Mouse (Mus musculus) hindbrain, embryonic 11.5 days (tissue): ENCODE measurements around the gene Plppr5. TPM values are rescaled to one million over a fixed set of nuclear protein-coding genes. Genes with fewer than 3 reads are reported as not detected.
A peak's percentile ranks its signal among the peaks of the same experiment; 100 is the strongest.

Source experiments
- ATAC-seq: fragments of 200-750 bp; cut with Nextera tagmentation; 2 replicates; pipeline ENCODE4 v1.8.0; 2017; ENCODE audit warnings: mild to moderate bottlenecking, moderate TSS enrichment, moderate library complexity; ENCODE audit not compliant: low FRiP score
- DNase-seq: peaks from one replicate; pipeline ENCODE4 v3.0.0-alpha.2; 2015; ENCODE audit warnings: low spot score
- H3K27ac ChIP-seq: fragments of 300-500 bp; sonication (generic); 2 replicates; pipeline ENCODE4 v1.5.1; 2014; ENCODE audit warnings: mild to moderate bottlenecking, low read depth, low read length
- H3K27me3 ChIP-seq: fragments of 300-500 bp; sonication (generic); 2 replicates; pipeline ENCODE4 v1.6.1; 2014; ENCODE audit warnings: mild to moderate bottlenecking, low read length, moderate library complexity, mixed read lengths; ENCODE audit not compliant: control insufficient read depth, insufficient read depth
- H3K36me3 ChIP-seq: fragments of 300-500 bp; sonication (generic); 2 replicates; pipeline ENCODE4 v1.6.1; 2014; ENCODE audit warnings: mild to moderate bottlenecking, low read length, moderate library complexity, mixed read lengths; ENCODE audit not compliant: control insufficient read depth, insufficient read depth
- H3K4me1 ChIP-seq: fragments of 300-500 bp; sonication (generic); replicated peaks from 2 replicates; pipeline ENCODE4 v1.6.1; 2014; ENCODE audit warnings: low read length, mixed read lengths; ENCODE audit not compliant: control insufficient read depth, insufficient read depth
- H3K4me2 ChIP-seq: fragments of 300-500 bp; sonication (generic); replicated peaks from 2 replicates; pipeline ENCODE4 v1.6.1; 2014; ENCODE audit warnings: mild to moderate bottlenecking, low read depth, low read length
- H3K4me3 ChIP-seq: fragments of 300-500 bp; sonication (generic); 2 replicates; pipeline ENCODE4 v1.5.1; 2014; ENCODE audit warnings: low read depth, low read length
- H3K9ac ChIP-seq: fragments of 300-500 bp; sonication (generic); 2 replicates; pipeline ENCODE4 v1.6.1; 2014; ENCODE audit warnings: low read depth, low read length
- H3K9me3 ChIP-seq: fragments of 300-500 bp; sonication (generic); 2 replicates; pipeline ENCODE4 v1.6.1; 2016; ENCODE audit warnings: low read length; ENCODE audit not compliant: control insufficient read depth
- WGBS: fragments of 180-500 bp; shearing (Covaris S2); extraction: QIAGEN DNeasy Blood & Tissue Kit; methylation state at CpG from one replicate; pipeline ENCODE4 v1.1.7; 2014; 5-methylcytosine and 5-hydroxymethylcytosine counted together
- polyA plus RNA-seq: library from polyadenylated mRNA; unstranded; fragments of >200 nt; fragmentation: Nextera tagmentation; extraction: Ambion mirVana; gene quantifications from 2 replicates; pipeline ENCODE4 v1.2.1, GENCODE M21; 2014

The Plppr5 gene
- polyA plus RNA-seq, result 0.40 and 0.48 TPM in 2 replicates

DNA sequence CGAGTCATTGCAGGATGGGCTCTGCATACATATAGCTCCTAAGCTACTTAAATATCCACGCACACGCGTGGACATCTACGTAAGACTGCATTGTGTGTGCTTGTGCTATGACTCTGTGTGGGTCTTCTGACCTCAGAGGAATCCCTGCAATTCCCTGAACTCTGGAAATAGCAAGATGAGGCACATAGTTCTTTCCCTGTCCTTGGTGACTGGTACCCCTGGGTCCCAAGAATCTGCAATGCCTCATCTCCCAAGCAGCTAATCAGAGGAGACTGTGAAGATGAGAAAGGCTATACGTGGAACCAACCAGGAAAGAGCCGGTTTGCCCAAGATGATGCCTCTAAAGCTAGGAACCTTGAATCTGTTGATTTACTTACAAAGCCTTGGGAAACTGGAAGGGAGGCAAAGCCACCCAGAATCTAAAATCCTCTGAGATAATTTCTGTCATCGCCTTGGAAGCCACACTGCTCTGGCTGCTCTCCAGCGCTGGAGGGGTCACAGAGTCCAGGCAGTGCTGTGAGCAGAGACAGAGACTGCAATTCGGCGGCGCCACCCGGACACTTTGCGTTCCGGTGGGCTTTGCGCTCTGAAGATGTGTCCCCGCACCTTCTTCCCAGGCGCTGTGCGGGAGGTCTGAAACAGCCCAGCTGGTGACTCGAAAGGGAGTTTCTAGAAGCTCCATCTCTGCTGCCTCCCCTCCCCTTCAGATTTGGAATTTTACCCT lies at the start of gene Plppr5:
Plppr5 (plus strand) TSS at position 308 of the 724 bp plus-strand sequence.
- ATAC-seq (peak; percentile 68), DNase-seq (no peak)
- no peak within 1 kb of the TSS for H3K27ac ChIP-seq
- peaks cover 4% of the 10 kb centered on the region; the same call in 1 of the 2 replicates for H3K27me3 ChIP-seq
- 23% methylated on average over 20 of the region's 20 CpGs for WGBS
- H3K36me3 ChIP-seq, result no peaks in the 10 kb centered on the region
- peak within 1 kb of the TSS; percentile 66 for H3K4me3 ChIP-seq
- no peaks in the 10 kb centered on the region for H3K9me3 ChIP-seq
- peak within 1 kb of the TSS; percentile 75 for H3K9ac ChIP-seq
- H3K4me1 ChIP-seq, result no peaks in the 10 kb centered on the region
- peak within 1 kb of the TSS; percentile 97 for H3K4me2 ChIP-seq

- Histone ChIP-seq H3K4me1 (no peaks in the 10 kb centered on the region), H3K4me2 (no peak overlapping the region), H3K9me3 (no peaks in the 10 kb centered on the region), H3K27me3 (no peaks in the 10 kb centered on the region), H3K27ac (no peak overlapping the region), H3K36me3 (no peaks in the 10 kb centered on the region), H3K4me3 (no peak overlapping the region), H3K9ac (no peak overlapping the region)
- WGBS, result 90% methylated on average over 5 of the region's 5 CpGs
- ATAC-seq (no peak), DNase-seq (no peak)
These were observed 24.7 kb upstream of the Plppr5 start for GRCm38 (mm10) chr3:117549899-117550298.

DNA sequence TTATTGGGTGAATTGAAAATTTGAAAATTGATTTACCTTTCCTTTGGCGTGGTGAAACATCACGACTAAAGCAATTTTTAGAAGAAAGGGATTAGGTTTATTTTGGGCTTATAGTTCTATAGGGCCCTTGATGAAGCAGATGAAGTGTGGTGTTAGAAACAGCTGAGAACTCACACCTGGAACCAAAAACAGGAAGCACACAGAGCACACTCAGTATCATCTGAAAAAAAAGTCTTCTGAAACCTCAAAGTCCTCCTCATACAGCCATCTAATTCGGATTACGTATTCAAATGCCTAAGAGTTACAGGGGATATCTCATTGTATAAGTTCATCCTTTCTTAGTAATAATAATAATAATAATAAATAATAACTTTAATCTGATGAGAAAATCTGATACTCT lies 24.1 kb upstream of the Plppr5 start:
- ATAC-seq (no peak), DNase-seq (no peak)
- WGBS, result 96% methylated on average over 4 of the region's 4 CpGs
- H3K4me2 ChIP-seq, result no peak overlapping the region
- no peaks in the 10 kb centered on the region for H3K9me3 ChIP-seq
- no peaks in the 10 kb centered on the region for H3K27me3 ChIP-seq
- H3K4me3 ChIP-seq, result no peak overlapping the region
- H3K9ac ChIP-seq, result no peak overlapping the region
- H3K27ac ChIP-seq, result no peak overlapping the region
- no peaks in the 10 kb centered on the region for H3K36me3 ChIP-seq
- H3K4me1 ChIP-seq, result no peaks in the 10 kb centered on the region

GRCm38 (mm10) chr3:117556972-117557371 lies 17.7 kb upstream of the Plppr5 start:
- DNase-seq (no peak), ATAC-seq (peak; percentile 65)
- no peaks in the 10 kb centered on the region for H3K36me3 ChIP-seq
- no peak overlapping the region for H3K4me2 ChIP-seq
- no peak overlapping the region for H3K4me3 ChIP-seq
- no peaks in the 10 kb centered on the region for H3K4me1 ChIP-seq
- H3K27ac ChIP-seq, result no peak overlapping the region
- no peaks in the 10 kb centered on the region for H3K27me3 ChIP-seq
- H3K9ac ChIP-seq, result no peak overlapping the region
- 42% methylated on average over 1 of the region's 1 CpGs for WGBS
- H3K9me3 ChIP-seq, result no peaks in the 10 kb centered on the region

GRCm38 (mm10) chr3:117575253-117575927 lies 754 bp downstream of the Plppr5 start:
- ATAC-seq (peak; percentile 92), DNase-seq (peak; percentile 61)
- under 1% methylated on average over 66 of the region's 74 CpGs for WGBS
- H3K9ac ChIP-seq, result peak overlapping the region; percentile 75
- no peaks in the 10 kb centered on the region for H3K4me1 ChIP-seq
- peaks cover 4% of the 10 kb centered on the region; the same call in 1 of the 2 replicates for H3K27me3 ChIP-seq
- no peaks in the 10 kb centered on the region for H3K36me3 ChIP-seq
- H3K4me3 ChIP-seq, result peak overlapping the region; percentile 66
- H3K27ac ChIP-seq, result no peak overlapping the region
- no peaks in the 10 kb centered on the region for H3K9me3 ChIP-seq
- H3K4me2 ChIP-seq, result peak overlapping the region; percentile 97

GRCm38 (mm10) chr3:117575928-117576254 lies 1.3 kb downstream of the Plppr5 start:
- Histone ChIP-seq H3K27ac (no peak overlapping the region), H3K27me3 (peaks cover 4% of the 10 kb centered on the region; the same call in 1 of the 2 replicates), H3K4me1 (no peaks in the 10 kb centered on the region), H3K4me2 (peak overlapping the region; percentile 97), H3K9ac (peak overlapping the region; percentile 75), H3K36me3 (no peaks in the 10 kb centered on the region), H3K4me3 (peak overlapping the region; percentile 66), H3K9me3 (no peaks in the 10 kb centered on the region)
- DNase-seq (no peak), ATAC-seq (no peak; the same call in 1 of the 2 replicates)
- 13% methylated on average over 3 of the region's 3 CpGs for WGBS

DNA sequence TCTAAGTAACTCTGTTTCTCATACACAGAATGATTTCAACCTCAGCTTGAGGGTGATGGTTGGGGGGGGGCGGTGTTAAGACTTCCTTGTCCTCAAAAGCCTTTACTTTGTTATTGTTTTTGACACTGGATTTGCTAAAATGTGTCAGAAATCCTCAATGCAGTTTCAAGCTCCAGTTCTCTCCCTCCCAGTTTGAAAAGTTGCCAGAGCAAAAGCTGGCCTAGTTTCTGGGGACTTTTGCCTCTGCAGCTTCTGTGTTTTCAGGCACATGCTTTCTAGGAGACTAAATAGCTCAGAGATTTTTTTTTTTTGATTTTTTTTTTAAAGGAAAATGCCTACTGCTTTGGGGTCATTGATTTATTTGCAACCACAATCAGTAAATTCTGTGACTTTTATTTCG lies 2.7 kb downstream of the Plppr5 start:
- Histone ChIP-seq H3K27me3 (peaks cover 4% of the 10 kb centered on the region; the same call in 1 of the 2 replicates), H3K4me1 (no peaks in the 10 kb centered on the region), H3K27ac (no peak overlapping the region), H3K9ac (no peak overlapping the region), H3K36me3 (no peaks in the 10 kb centered on the region), H3K4me3 (no peak overlapping the region), H3K4me2 (no peak overlapping the region), H3K9me3 (no peaks in the 10 kb centered on the region)
- DNase-seq, result no peak
- no peak for ATAC-seq
- 93% methylated on average over 2 of the region's 2 CpGs for WGBS

DNA sequence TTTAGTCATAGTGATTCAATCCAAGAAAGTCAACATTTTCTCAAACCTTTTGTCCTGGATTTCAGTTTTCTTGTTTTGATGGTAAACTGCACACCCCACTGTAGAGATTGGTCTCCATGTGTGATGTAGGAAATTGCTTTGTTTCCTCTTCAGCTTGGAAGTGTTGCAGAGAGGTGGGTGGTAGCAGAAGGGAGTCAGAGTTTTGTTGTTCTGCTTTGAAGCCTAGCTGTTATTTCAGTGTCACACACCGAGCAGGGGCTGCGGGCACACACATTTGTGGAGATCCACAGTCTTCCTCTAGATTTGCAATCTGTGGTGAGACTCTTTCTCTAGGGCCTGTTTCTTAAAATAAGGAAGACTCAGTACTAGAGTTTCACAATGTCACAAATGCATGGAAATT lies 8.0 kb downstream of the Plppr5 start:
- DNase-seq (no peak), ATAC-seq (no peak)
- no peaks in the 10 kb centered on the region for H3K36me3 ChIP-seq
- H3K27me3 ChIP-seq, result no peaks in the 10 kb centered on the region
- no peak overlapping the region for H3K4me3 ChIP-seq
- no peaks in the 10 kb centered on the region for H3K9me3 ChIP-seq
- H3K9ac ChIP-seq, result no peak overlapping the region
- 70% methylated on average over 2 of the region's 2 CpGs for WGBS
- no peak overlapping the region for H3K27ac ChIP-seq
- no peak overlapping the region for H3K4me2 ChIP-seq
- no peaks in the 10 kb centered on the region for H3K4me1 ChIP-seq

DNA sequence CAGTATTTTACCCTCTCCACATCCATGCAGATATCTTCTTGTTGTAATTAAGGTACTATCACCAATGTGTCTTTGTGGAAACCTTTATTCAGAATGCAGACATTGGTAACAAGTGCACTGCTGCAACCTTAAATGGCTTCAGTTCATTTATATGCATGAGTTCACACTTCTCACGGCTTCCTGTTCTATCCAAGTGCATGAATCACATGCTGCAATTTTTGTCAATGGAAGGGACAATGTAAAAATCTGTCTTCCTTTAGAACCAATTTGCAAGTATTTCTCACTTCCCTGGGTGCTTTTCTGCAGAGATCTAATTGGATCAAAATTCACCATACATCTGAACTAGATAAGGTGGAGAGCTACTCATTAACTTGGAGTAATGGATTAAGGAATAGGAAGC lies 27.8 kb downstream of the Plppr5 start:
- H3K27ac ChIP-seq, result no peak overlapping the region
- H3K36me3 ChIP-seq, result no peaks in the 10 kb centered on the region
- H3K27me3 ChIP-seq, result no peaks in the 10 kb centered on the region
- DNase-seq (no peak), ATAC-seq (no peak)
- 64% methylated on average over 1 of the region's 1 CpGs for WGBS
- no peaks in the 10 kb centered on the region for H3K4me1 ChIP-seq
- H3K4me2 ChIP-seq, result no peak overlapping the region
- no peak overlapping the region for H3K4me3 ChIP-seq
- H3K9ac ChIP-seq, result no peak overlapping the region
- no peaks in the 10 kb centered on the region for H3K9me3 ChIP-seq
